Mouse (Mus musculus) kidney, embryonic 16.5 days (tissue): ENCODE data around the gene Olfr905. TPM values are rescaled to one million over a fixed set of nuclear protein-coding genes. Genes with fewer than 3 reads are reported as not detected.

Source experiments
- polyA plus RNA-seq: library from polyadenylated mRNA; unstranded; fragments of >200 nt; fragmentation: Nextera tagmentation; extraction: Ambion mirVana; gene quantifications from 2 replicates; pipeline ENCODE4 v1.2.1, GENCODE M21; 2015

Gene Olfr905
- polyA plus RNA-seq, 1 experiment from 2014 or later = not detected

Other genes with a start within 250 kb of the Olfr905 start
- gene Olfr143, start 218.3 kb upstream of the Olfr905 start, polyA plus RNA-seq = not detected in 2 replicates
- not detected in 2 replicates for gene Olfr895, start 203.3 kb upstream of the Olfr905 start, polyA plus RNA-seq
- not detected in 2 replicates for gene Olfr896-ps1, start 180.0 kb upstream of the Olfr905 start, polyA plus RNA-seq
- not detected in 2 replicates for gene Olfr25, start 142.0 kb upstream of the Olfr905 start, polyA plus RNA-seq
- not detected in 2 replicates for gene Olfr898, start 122.7 kb upstream of the Olfr905 start, polyA plus RNA-seq
- gene Olfr250, start 104.2 kb upstream of the Olfr905 start, polyA plus RNA-seq = not detected in 2 replicates
- gene Olfr251, start 94.0 kb upstream of the Olfr905 start, polyA plus RNA-seq = not detected in 2 replicates
- not detected in 2 replicates for gene Olfr147, start 69.4 kb upstream of the Olfr905 start, polyA plus RNA-seq
- gene Olfr901, start 41.7 kb upstream of the Olfr905 start, polyA plus RNA-seq = not detected in 2 replicates
- not detected in 2 replicates for gene Olfr902, start 23.5 kb upstream of the Olfr905 start, polyA plus RNA-seq
- not detected in 2 replicates for gene Olfr904, start 8.0 kb upstream of the Olfr905 start, polyA plus RNA-seq
- not detected in 2 replicates for gene Olfr906, start 16.0 kb downstream of the Olfr905 start, polyA plus RNA-seq
- gene Olfr907, start 24.7 kb downstream of the Olfr905 start, polyA plus RNA-seq = not detected in 2 replicates
- gene Olfr911-ps1, start 50.5 kb downstream of the Olfr905 start, polyA plus RNA-seq = not detected in 2 replicates
- gene Olfr910, start 66.7 kb downstream of the Olfr905 start, polyA plus RNA-seq = not detected in 2 replicates
- not detected in 2 replicates for gene Olfr912, start 109.1 kb downstream of the Olfr905 start, polyA plus RNA-seq
- gene Olfr913, start 121.7 kb downstream of the Olfr905 start, polyA plus RNA-seq = not detected in 2 replicates
- gene Olfr914, start 134.0 kb downstream of the Olfr905 start, polyA plus RNA-seq = not detected in 2 replicates
- gene Olfr916, start 188.8 kb downstream of the Olfr905 start, polyA plus RNA-seq = not detected in 2 replicates
- gene Olfr917, start 194.7 kb downstream of the Olfr905 start, polyA plus RNA-seq = not detected in 2 replicates
- gene Olfr918, start 203.5 kb downstream of the Olfr905 start, polyA plus RNA-seq = not detected in 2 replicates
- gene Olfr919, start 232.6 kb downstream of the Olfr905 start, polyA plus RNA-seq = not detected in 2 replicates
- gene Vwa5a, start 247.2 kb downstream of the Olfr905 start, polyA plus RNA-seq = 21.0 and 22.9 TPM in 2 replicates